Mouse (Mus musculus) embryonic facial prominence, embryonic 11.5 days (tissue): ENCODE measurements at regions not wholly inside any gene's neighbourhood (a gene's known extent, or its start where the extent isn't known, plus 50 kb on each side); places are given as distances from the start of the nearest gene placed in this dataset.

Experiments
- ATAC-seq: fragments of 200-750 bp; cut with Nextera tagmentation; replicated peaks from 2 replicates; pipeline ENCODE4 v1.8.0; 2017; ENCODE audit warnings: low read depth; ENCODE audit not compliant: insufficient number of reproducible peaks, low FRiP score, low TSS enrichment
- DNase-seq: peaks from one replicate; pipeline ENCODE4 v3.0.0-alpha.2; 2015; ENCODE audit warnings: low spot score
- H3K27ac ChIP-seq: fragments of 300-500 bp; sonication (generic); replicated peaks from 2 replicates; pipeline ENCODE4 v1.5.1; 2014; ENCODE audit warnings: mild to moderate bottlenecking, low read depth, low read length, control low read depth
- H3K27me3 ChIP-seq: fragments of 300-500 bp; sonication (generic); 2 replicates; pipeline ENCODE4 v1.6.1; 2014; ENCODE audit warnings: mild to moderate bottlenecking, low read length, moderate library complexity, mixed read lengths; ENCODE audit not compliant: control insufficient read depth, insufficient read depth
- H3K36me3 ChIP-seq: fragments of 300-500 bp; sonication (generic); replicated peaks from 2 replicates; pipeline ENCODE4 v1.6.1; 2014; ENCODE audit warnings: low read depth, mild to moderate bottlenecking, low read length, moderate library complexity, mixed read lengths; ENCODE audit not compliant: control insufficient read depth, insufficient read depth
- H3K4me1 ChIP-seq: fragments of 300-500 bp; sonication (generic); 2 replicates; pipeline ENCODE4 v1.6.1; 2014; ENCODE audit warnings: low read length, mixed read lengths; ENCODE audit not compliant: control insufficient read depth, insufficient read depth
- H3K4me2 ChIP-seq: fragments of 300-500 bp; sonication (generic); 2 replicates; pipeline ENCODE4 v1.6.1; 2014; ENCODE audit warnings: low read depth, mild to moderate bottlenecking, control low read depth, low read length, moderate library complexity
- H3K4me3 ChIP-seq: fragments of 300-500 bp; sonication (generic); 2 replicates; pipeline ENCODE4 v1.5.1; 2014; ENCODE audit warnings: low read depth, low read length, control low read depth
- H3K9ac ChIP-seq: fragments of 300-500 bp; sonication (generic); replicated peaks from 2 replicates; pipeline ENCODE4 v1.6.1; 2014; ENCODE audit warnings: mild to moderate bottlenecking, control low read depth, low read length
- H3K9me3 ChIP-seq: fragments of 300-500 bp; sonication (generic); replicated peaks from 2 replicates; pipeline ENCODE4 v1.6.1; 2016; ENCODE audit warnings: mild to moderate bottlenecking, low read length, inconsistent platforms, mixed read lengths; ENCODE audit not compliant: control insufficient read depth
- WGBS: fragments of 180-500 bp; shearing (Covaris S2); extraction: QIAGEN DNeasy Blood & Tissue Kit; methylation state at CpG from one replicate; pipeline ENCODE4 v1.1.7; 2014; 5-methylcytosine and 5-hydroxymethylcytosine counted together

DNA sequence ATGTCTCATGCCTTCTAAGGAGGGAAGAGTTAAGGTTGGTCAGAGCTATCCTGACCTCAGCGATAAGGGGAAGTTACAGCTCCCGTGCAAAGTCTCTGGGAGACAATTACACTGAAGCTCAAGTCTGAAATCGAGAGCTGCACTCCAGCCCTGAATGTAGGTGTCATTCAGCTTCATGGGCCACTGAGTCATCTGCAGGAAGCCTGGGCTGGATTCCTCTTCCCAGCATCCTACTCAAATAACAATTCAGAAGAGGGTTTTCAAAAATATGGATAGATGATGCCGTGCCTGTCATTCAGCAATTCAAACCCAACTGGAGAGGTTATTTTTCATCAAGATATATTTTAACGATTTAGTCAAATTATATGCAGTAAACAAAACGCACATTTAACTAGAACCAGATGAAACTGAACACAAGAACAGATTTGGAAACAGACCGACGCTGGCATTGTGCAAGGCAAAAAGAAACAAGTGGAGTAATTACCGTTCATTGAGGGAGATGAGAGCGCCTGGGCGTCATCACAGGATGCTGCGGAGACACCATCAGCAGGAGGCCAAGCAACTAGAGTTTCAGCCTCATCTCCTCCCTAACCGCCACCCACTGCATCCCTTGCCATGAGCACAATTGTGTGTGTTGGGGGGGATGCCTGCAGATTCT is 57.8 kb upstream of the Cfap46 start:
- Histone ChIP-seq H3K9me3 (no peaks in the 10 kb centered on the region), H3K4me3 (no peak overlapping the region), H3K4me2 (no peak overlapping the region), H3K27ac (no peak overlapping the region), H3K36me3 (no peaks in the 10 kb centered on the region), H3K4me1 (no peaks in the 10 kb centered on the region), H3K27me3 (no peaks in the 10 kb centered on the region), H3K9ac (no peak overlapping the region)
- WGBS, result 63% methylated on average over 13 of the region's 13 CpGs
- ATAC-seq (no peak), DNase-seq (no peak)

DNA sequence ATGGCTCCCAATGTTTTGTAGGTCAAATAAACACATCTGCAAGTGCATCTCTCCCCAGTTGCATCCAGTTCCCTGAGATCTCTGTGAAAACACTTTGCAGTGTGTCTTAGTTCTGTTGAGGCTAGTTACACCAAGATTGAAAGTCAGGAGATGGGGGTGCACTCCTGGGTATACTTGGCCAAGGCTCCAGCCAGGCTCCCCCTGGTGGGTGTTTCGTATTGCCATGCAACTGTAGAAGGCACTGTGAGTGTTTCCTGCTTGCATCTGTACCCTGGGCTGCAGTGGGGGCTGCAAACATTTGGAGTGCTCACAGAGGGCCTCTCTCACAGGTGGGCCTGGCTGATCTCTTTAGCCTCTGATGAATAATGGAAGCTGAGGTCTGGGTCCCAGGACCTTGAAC is 63.2 kb upstream of the Cfap46 start:
- no peak overlapping the region for H3K4me2 ChIP-seq
- no peaks in the 10 kb centered on the region for H3K36me3 ChIP-seq
- ATAC-seq (no peak), DNase-seq (peak; percentile 28)
- no peak overlapping the region for H3K9ac ChIP-seq
- H3K4me1 ChIP-seq, result no peaks in the 10 kb centered on the region
- no peaks in the 10 kb centered on the region for H3K9me3 ChIP-seq
- H3K27ac ChIP-seq, result no peak overlapping the region
- WGBS, result 23% methylated on average over 1 of the region's 1 CpGs
- no peaks in the 10 kb centered on the region for H3K27me3 ChIP-seq
- H3K4me3 ChIP-seq, result no peak overlapping the region

- H3K36me3 ChIP-seq, result no peaks in the 10 kb centered on the region
- no peaks in the 10 kb centered on the region for H3K9me3 ChIP-seq
- WGBS, result 68% methylated on average over 11 of the region's 11 CpGs
- DNase-seq, result no peak
- ATAC-seq, result no peak
- H3K27ac ChIP-seq, result no peak overlapping the region
- no peak overlapping the region for H3K4me3 ChIP-seq
- no peaks in the 10 kb centered on the region for H3K4me1 ChIP-seq
- no peak overlapping the region for H3K9ac ChIP-seq
- H3K27me3 ChIP-seq, result no peaks in the 10 kb centered on the region
- no peak overlapping the region for H3K4me2 ChIP-seq
Observed at GRCm38 (mm10) chr7:139747290-139748067, 63.9 kb upstream of the Cfap46 start.

- DNase-seq, result no peak
- no peak overlapping the region for H3K9ac ChIP-seq
- WGBS, result 92% methylated on average over 8 of the region's 8 CpGs
- H3K4me2 ChIP-seq, result no peak overlapping the region
- no peaks in the 10 kb centered on the region for H3K27me3 ChIP-seq
- H3K36me3 ChIP-seq, result no peaks in the 10 kb centered on the region
- H3K4me1 ChIP-seq, result no peaks in the 10 kb centered on the region
- no peak for ATAC-seq
- H3K4me3 ChIP-seq, result no peak overlapping the region
- H3K9me3 ChIP-seq, result no peaks in the 10 kb centered on the region
- no peak overlapping the region for H3K27ac ChIP-seq
Observed at GRCm38 (mm10) chr7:139755004-139755403, 71.4 kb upstream of the Cfap46 start.

DNA sequence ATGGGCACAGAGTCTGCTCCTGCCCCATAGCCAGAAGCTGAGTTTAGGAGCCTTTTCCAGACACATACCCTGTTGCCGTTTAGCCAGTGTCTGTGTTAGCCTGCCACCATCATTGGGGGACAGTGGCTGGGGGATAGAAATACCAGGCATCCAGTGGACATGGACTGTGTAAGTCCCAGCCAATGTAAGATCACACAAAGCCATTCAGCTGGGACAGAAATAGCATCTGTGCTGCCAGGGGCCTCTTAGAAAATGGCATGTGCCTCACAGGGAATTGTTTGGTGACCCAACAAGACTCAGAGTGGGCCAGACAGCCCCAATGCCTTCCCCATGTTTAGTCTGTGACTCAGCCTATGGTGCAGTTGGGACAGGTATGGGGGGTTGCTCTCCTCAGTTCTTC is 71.5 kb upstream of the Adgra1 start:
- DNase-seq, result no peak
- WGBS, result 76% methylated on average over 1 of the region's 1 CpGs
- H3K9ac ChIP-seq, result no peak overlapping the region
- no peaks in the 10 kb centered on the region for H3K27me3 ChIP-seq
- H3K4me2 ChIP-seq, result no peak overlapping the region
- no peak overlapping the region for H3K27ac ChIP-seq
- H3K36me3 ChIP-seq, result no peaks in the 10 kb centered on the region
- no peak for ATAC-seq
- no peaks in the 10 kb centered on the region for H3K9me3 ChIP-seq
- H3K4me1 ChIP-seq, result no peaks in the 10 kb centered on the region
- H3K4me3 ChIP-seq, result no peak overlapping the region

DNA sequence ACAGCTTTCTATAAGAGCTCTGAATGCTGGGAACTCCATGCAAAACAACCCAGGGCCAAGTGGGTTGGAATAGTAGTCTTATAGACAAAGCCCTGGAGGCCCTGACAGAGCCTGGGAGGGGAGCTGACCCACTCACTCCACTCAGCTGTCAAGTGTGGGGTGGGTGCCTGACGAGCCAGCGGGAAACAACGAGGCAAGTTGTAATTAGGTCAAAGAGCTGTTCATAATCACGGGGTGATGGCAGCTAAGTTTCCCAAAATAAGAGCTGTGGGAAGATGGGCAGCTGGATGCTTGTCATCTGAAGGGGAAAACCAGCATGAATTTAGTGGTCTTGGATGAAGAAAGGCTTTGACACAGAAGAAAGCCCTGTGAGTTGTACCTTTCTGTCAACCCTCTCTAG is 70.7 kb upstream of the Adgra1 start:
- DNase-seq, result no peak

DNA sequence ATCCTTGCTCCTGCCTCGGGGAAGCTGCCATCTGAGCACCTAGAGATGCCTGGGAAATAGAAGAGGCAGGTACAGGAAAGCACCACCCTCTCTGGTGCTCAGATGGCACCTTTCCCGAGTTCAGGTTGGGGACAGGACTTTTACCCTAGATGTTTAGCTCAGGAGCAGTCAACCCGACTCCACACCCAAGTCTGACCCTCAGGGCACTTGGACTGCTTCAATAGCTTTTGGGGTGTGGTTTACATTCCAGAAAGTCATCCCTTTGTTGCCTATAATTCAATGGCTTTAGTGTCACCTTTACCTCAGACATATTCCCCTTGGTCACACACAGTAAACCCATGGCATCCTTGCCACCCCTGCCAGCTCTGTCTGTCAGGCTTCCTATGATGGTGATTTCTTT is 67.7 kb upstream of the Adgra1 start:
- Histone ChIP-seq H3K27ac (no peak overlapping the region), H3K4me2 (no peak overlapping the region), H3K36me3 (no peaks in the 10 kb centered on the region), H3K9me3 (no peaks in the 10 kb centered on the region), H3K27me3 (no peaks in the 10 kb centered on the region), H3K4me3 (no peak overlapping the region), H3K9ac (no peak overlapping the region), H3K4me1 (no peaks in the 10 kb centered on the region)
- ATAC-seq, result no peak
- no peak for DNase-seq
- 49% methylated on average over 3 of the region's 3 CpGs for WGBS

More for the DNA sequence above, 70.7 kb upstream of the Adgra1 start:
- 63% methylated on average over 4 of the region's 4 CpGs for WGBS
- no peak overlapping the region for H3K4me3 ChIP-seq
- no peaks in the 10 kb centered on the region for H3K27me3 ChIP-seq
- no peak overlapping the region for H3K27ac ChIP-seq
- no peaks in the 10 kb centered on the region for H3K9me3 ChIP-seq
- no peak for ATAC-seq
- no peak overlapping the region for H3K9ac ChIP-seq
- H3K4me1 ChIP-seq, result no peaks in the 10 kb centered on the region
- H3K4me2 ChIP-seq, result no peak overlapping the region
- H3K36me3 ChIP-seq, result no peaks in the 10 kb centered on the region

DNA sequence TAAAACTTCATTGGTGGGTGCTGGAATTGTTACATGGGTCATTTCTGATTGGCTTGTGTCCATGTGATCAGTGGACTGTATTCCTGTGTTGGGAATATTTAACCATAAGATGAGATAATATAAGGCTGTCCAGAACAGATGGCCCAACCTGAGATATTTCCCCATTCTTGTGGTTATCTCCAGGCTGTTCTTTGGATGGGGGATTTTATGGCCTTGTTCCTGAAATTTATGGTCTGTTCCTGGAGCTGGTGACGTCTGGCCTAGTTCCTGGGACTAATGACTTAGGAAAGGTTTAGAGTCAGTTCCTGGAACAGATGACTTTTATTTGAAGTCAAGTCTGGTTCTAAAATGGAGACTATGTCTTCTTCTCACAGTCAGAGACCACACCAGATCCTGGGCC is 64.8 kb upstream of the Adgra1 start:
- 81% methylated on average over 1 of the region's 1 CpGs for WGBS
- H3K4me3 ChIP-seq, result no peak overlapping the region

More for the DNA sequence above, 64.8 kb upstream of the Adgra1 start:
- H3K4me1 ChIP-seq, result no peaks in the 10 kb centered on the region
- H3K27me3 ChIP-seq, result no peaks in the 10 kb centered on the region
- no peaks in the 10 kb centered on the region for H3K36me3 ChIP-seq
- H3K27ac ChIP-seq, result no peak overlapping the region
- H3K4me2 ChIP-seq, result no peak overlapping the region
- no peaks in the 10 kb centered on the region for H3K9me3 ChIP-seq
- no peak for ATAC-seq
- no peak overlapping the region for H3K9ac ChIP-seq
- no peak for DNase-seq
